Mouse (Mus musculus): ENCODE results near the gene Tmem150a. TPM values are rescaled to one million over a fixed set of nuclear protein-coding genes. Genes with fewer than 3 reads are reported as not detected.

Tmem150a gene
- polyA plus RNA-seq, 1 experiment from 2014 or later, result 1.6 TPM

DNA sequence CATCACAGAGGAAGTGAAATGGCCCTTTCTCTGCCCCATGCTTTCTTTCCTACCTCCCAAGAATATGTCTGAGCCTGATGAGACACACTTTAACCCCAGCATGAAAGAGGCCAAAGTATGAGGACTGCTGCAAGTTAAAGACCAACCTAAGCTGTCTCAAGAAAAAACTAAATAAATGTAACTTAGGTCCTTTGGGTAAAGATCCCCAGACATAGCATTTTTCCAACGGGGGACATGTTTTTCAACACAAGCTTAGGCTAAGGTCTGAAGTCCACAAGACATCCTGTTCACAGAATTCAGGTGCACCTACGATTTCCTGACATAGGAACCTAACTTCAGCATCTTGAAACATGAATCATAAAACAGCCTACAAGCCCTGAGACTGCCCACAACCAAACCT is 5.0 kb upstream of the Tmem150a start:
- no peak for DNase-seq (ENCODE audit: low spot score)

DNA sequence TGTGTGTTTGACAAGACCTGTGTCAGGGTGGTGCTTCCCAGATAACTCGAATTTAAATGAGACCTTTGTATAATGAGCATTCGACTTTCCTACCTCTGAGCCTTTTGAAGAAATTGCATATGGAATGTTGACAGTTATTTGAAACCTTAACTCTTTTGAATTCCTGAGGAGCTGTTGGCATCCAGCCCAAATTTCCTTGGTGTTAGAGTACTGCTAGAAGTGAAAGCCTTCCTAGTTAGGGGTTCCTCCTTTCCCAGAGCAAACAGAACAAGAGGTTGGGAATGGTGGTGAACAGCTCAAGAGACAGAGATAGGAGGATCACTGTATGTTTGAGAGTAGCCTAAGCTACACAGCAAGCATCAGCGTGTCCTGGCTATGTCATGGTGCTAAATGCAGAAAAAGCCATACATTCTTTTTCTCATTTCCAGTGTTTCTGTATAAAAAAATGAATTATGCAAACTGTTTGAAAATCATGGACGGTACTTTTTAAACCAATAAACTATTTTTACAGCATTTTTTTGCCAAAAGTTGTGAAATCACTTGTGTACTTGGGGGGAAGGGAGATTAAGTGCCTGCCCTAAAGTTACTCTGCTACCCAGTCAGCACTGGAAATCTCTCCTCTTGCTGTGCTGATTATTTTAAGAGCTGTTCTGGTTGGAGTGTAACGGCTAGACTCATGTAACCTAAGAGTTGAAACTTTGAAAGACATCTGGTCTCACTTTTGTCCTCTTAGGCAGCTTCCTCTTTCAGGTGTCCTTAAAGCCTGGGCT is 2.4 kb upstream of the Tmem150a start:
- DNase-seq (ENCODE audit: low spot score), result no peak

DNA sequence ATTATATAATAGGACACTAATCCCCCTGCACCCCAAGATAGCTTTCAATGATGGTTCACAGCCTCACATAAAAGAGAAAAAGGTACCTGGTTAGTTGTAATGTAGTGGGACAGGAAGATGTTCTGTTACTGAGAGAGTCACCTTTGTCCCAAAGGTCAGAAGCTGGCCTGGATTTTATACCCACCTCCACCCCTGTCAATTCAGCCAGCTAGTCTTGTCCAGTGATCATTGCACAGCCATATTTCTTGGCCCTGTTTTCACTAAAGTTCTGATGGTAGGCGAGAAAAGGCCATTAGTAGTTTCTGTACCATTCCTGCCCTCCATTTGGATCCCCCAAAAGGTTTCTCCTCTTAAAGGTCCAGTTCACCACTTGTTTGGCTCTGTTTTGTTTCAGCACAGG is 1.2 kb upstream of the Tmem150a start:
- DNase-seq (ENCODE audit: low spot score), result no peak

DNA sequence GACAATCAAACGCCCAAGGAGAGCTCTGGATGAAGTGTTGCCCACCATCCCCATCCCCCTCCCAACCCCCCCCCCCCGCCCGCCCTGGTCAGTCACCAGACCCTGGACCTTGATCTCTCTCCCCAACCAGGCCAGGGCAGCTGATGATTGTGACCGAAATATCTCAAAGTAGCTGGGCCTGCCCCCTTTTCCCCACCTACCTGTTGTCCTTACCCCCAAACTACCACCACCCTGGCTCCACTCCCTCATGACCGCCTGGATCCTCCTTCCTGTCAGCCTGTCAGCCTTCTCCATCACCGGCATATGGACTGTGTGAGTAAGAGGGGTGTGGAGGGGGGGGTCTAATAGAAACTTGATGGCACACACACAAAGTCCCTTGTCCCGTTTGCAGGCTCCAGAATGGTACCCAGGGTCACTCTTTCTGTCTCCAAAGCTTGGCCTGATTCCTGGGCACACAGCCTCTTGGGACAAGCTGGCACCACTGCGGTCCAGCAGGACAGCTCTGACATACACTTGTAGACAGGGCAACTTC is 820 bp downstream of the Tmem150a start:
- no peak for DNase-seq (ENCODE audit: low spot score)

DNA sequence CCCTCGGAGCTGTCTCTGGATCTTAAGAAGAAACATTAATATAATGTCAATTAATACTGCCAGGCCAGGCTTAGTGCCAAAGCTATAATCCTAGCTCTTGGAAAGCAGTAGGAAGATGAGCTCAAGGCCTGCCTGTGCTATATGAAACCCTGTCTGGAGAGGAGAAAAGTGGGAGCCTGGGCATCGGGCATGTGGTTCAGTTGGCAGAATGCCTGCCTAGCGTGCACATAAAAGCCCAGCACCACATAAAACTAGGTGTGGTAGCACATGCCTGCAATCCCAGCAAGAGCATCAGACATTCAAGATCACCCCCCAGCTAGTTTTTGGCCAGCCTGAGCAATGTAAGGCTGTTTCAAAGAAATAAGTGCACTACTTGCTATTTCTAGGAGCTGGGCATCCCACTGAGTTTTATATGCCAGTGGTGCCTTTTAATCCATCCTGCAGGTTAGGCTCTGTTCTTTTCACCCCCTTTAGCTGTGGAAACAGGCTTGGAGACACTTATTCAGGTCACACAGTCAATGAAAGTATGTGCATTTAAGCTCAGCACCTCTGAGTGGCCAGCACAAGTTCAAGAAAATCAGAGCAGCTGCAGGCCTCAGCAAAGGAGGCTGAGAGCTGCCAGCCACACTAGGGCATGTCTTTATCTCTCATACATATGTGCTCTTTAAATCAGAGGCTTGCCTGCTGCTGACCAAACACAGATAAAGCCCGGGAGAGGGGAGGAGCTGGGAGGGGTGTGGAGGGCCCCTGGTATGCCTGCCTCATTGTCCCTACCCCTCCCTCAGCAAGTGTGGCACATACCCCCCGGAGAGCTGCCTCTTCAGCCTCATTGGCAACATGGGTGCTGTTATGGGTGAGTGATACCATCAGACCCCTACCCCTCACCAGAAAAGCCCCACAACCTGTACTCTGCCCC is 2.2 kb downstream of the Tmem150a start:
- no peak for DNase-seq (ENCODE audit: low spot score)

DNA sequence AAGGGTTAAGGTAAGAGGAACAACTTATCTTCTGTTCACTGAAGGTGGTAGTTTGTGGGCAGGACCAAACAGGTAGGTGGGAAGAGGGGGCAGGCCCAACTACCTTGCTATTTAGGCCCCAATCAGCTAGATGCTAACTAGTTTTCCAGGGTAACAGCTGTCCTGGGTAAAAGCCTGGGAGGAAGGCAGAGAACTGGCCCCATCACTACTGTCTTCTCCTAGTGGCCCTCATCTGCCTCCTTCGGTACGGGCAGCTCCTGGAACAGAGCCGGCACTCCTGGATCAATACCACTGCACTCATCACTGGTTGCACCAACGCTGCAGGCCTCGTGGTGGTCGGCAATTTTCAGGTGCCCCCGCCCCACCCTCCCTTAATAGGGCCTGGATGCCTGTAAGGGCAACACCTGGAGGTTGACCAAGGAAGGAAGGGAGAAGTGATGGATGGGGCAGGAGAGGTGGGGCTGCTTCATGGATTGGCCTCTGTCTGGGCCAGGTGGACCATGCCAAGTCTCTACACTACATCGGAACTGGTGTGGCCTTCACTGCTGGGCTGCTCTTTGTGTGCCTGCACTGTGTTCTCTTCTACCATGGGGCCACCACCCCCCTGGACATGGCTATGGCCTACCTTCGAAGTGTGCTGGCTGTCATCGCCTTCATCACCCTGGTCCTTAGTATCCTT is 3.0 kb downstream of the Tmem150a start:
- no peak for DNase-seq (ENCODE audit: low spot score)

DNA sequence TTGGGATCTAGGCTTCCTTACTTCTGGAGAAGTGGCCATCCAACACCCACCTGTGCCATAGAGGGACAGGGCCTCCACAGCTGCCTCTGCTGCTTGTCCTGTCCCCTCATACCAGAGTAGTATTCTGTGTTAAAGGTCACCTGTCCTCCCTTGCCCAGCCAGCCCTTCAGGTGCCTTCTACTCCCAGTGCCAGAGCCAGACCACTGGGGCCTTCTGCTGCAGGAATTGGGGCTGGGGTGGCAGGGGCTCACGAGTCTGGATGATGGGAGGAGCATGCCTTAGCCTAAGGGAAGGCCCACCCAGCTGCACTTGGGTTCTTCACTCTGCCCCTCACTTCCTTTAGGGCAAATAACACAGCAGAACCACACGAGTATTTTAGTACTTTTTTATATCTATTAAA is 4.1 kb downstream of the Tmem150a start:
- no peak for DNase-seq (ENCODE audit: low spot score)

DNA sequence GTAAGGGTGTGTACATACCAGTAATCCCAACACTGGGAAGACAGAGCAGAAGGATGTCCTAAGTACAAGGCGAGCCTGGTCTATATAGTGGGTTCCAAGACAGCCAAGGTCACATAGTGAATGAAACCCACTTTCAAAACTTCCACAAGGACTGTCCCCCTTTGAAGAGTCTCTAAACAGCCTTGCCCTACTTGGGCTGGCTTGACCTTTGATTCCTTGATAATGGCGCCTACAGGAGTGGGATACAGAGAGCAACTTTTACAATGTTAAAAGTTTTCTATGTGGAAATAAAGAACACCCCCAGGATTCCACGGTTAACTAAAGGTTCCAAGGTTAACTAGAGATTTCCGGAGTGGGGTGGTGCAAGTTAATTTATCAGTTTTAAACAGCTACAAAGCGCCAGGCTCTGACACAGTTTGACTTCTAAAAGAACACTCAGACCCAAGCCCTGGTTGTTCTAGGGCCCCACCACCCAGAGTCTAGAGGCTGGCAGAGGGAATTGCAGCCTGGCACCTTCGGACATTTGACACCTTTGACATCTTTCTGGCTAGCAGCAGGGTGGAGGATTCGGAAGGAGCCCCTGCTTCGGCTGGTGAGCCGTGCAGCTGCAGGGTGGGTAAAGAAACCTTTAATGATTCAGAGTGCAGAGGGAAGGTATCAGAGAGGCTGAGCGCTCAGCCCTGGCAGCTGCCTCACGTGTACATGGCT is 4.8 kb downstream of the Tmem150a start:
- DNase-seq (ENCODE audit: low spot score), result no peak

DNA sequence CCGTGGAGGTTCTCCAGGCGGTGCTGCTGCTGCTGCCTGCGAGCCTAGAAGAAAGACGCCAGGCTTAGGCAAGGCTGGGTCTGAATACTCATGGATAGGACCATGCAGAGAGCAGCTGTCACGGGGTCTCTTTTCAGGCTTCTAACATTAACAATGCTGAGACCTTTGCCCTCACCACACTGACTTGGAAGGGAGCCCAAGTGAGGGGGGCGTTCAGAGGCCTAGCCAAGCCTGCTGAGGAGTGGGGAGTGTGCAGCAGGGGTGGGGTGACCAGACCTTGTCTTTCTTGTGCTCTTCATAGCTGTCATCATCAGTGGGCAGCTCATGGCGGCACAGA is 5.3 kb downstream of the Tmem150a start:
- DNase-seq (ENCODE audit: low spot score), result no peak

DNA sequence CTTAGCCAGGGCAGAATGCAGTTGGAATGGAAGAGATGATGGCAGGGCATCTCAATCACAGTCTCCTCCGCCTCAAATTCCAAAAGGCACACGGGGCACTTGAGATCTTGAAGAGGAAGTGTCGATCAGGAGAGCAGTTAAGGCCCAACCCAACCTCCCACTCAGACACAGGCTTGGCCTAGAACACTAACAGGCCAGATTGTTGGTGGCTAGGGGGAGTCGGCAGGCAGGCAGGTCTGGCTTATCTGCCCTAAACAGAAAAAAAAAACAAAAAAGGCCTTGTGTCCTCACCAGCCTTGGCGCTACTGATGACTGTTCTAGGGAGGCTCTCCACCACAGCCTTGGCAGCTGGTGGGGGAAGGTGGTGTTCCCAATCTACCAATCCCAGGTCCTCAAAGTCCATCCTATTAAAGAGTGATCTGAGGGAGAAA is 5.9 kb downstream of the Tmem150a start:
- DNase-seq (ENCODE audit: low spot score), result no peak

DNA sequence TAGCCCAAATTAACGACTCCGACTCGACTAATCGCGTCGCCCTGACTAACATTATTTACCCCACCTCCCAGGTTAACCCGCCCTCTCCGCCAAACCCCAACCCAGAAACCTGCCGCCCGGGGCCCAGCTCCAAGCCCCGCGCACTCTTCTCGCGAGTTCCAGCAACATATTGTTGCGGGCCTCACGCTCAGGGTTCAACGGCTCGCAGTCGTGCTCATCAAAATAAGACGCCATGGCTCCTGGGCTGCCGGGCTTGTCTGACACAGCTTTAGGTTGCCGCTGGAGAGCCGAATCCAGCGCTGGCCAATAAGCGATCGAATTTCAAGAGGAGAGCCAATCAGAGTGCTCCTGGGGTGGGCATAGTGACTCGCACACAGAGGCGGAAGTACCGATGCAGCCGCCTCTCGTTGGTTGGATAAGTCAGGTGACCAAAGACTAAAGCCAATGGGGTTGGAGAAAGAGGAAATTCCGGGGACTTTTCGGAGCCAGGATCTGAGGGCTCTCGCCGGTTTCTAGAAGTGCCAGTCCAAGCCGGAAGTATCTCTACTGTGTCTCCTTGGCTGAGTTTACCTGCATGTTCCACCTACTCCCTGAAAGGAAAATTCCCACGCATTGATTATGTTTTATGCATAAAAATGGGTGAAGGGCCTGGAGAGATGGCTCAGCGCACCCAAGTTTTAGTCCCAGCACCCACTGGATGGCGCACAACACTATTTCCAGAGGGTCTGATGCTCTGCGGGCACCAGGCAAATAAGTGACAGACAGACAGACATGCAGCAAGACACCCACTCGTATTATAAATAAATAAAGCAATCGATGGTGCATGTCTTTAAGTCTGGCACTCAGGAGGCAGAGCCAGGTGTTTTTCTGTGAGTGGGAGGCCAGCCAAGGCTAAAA is 7.1 kb downstream of the Tmem150a start:
- peak; percentile 98 for DNase-seq (ENCODE audit: low spot score)

DNA sequence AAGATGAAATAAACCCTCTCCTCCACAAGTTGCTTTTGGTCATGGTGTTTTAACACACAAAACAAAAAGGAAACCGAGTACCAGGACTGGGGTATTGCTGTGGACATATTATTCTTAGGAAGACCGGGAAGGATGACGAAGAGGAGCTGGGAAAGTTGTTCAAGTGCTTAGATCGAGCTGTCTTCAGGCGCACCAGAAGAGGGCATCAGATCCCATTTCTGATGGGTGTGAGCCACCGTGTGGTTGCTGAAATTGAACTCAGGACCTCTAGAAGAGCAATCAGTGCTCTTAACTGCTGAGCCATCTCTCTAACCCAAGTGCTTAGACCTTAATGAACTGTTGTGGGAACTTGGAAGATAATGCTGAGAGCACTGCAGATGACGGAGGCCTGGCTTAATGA is 8.8 kb downstream of the Tmem150a start:
- DNase-seq (ENCODE audit: low spot score), result no peak

DNA sequence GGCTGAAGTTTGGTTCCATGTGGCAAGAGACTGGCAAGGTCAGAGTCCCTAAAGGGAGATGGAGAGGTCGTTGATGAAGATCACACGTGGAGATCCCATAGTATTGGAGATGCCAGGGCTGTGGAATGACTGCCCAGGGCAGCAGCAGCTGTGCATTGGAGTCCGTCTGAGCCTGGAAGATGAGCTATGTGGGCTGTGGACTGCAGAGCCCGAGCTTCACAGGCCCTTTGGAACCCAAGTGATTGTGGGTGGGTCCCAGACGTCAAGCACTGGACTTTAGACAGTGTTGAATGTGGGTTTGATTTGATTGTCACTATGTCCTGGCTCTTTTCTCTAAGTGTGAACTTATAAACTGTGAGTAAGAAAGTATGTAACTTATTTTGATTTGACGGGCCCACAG is 9.7 kb downstream of the Tmem150a start:
- DNase-seq (ENCODE audit: low spot score), result no peak

DNA sequence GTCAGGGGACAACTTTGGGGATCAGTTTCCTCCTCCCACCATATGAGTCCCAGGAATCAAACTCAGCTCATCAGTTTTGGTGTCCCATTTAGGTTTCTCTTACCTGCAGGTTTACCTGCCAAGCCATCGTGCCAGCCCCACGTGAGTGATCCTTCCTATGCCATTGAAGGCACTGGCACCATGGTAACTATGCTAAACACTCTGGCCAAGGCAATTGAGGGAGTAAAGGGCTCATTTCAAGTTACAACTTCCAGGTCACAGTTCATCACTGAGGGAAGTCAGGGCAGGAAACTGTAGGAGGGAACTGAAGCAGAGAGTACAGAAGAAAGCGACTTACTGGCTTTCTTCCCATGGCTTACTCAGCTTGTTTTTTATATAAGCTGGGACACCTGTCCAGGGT is 11.1 kb downstream of the Tmem150a start:
- no peak for DNase-seq (ENCODE audit: low spot score)

DNA sequence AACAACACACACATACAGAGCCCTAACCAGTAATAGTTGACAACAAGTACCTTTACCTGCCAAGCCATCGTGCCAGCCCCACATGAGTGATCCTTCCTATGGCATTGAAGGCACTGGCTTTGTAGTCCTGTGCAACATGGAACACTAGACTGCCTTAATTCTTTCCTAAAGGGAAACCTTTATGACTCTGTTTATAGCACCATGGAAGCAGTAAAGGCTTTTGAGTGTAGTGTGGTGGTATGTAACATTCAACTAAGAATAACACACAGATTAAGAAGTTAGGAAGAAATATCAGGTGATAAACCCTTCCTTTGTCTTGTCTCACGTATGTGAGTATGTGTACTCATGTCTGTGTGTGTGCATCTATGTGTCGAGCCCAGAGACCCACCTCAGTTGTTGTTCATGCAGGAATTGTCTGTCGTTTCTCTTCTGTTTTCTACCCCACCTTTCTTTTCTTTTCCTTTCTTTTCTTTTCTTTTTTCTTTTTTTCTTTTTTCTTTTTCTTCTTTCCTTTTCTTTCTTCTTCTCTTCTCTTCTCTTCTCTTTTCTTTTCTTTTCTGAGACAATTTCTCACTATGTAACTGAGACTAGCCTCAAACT is 11.7 kb downstream of the Tmem150a start, which contains the start of gene Rnf181:
TSS of gene Rnf181 (minus strand) at position 113 of the 600 bp plus-strand sequence.
- no peak for DNase-seq (ENCODE audit: low spot score)

DNA sequence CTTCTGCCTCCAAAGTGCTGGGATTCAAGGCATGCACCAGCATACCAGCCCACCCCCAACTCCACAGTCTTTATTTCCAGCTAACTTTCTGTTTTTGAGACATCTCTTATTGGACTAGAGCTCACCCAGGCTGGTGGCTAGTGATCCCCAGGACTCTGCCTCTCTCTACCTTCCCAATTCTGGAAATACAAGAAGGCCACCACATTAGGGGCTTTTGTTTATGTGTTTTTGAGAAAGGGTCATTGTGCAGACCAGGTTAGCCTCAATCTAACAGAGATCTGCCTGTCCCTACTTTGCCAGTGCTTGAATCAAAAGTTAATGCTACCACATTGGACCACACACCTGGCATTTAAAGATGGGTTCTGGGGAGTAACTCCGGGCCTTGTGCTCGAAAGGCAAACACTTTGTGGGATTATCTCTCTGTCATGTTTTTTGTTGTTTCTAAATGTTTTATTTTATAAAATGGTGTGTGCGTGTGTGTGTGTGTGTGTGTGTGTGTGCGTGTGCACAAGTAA is 12.3 kb downstream of the Tmem150a start:
- no peak for DNase-seq (ENCODE audit: low spot score)

DNA sequence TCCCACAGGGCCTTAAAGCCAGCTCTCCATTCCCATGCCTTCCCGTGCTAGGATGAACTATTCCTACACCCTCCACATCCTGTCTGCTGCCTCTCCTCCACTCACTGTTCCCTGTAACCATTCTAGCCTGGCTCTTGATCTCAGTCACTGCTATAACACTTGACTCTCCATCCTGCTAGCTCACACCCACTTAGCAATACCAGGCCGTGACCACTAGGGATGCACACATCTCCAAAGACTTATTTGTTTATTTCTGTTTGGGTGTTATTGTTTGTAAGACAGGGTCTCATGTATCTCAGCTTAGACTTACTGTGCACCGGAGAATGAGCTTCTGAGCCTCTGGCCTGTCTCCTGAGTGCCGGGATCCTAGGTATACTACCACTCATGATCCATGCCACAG is 14.3 kb downstream of the Tmem150a start:
- DNase-seq (ENCODE audit: low spot score), result no peak

DNA sequence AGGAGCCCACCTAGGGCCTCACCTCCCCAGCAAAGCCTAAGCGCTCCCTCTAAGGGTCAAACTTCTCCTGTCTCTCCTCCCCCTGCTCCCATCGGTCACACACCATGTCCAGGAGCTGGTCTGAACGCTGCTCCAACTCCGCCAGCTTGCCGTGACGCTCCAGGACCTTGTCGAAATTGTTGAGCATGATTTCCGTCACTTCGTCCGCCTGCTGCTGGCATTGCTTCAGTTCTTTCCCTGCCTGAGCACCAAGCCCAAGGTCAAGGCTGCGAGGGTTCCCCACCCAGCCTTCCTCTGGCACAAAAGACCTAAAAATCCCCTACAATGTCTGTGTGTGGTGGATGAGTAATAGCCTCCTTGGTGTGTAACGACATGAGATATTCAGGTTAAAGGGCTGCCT is 14.8 kb downstream of the Tmem150a start:
- no peak for DNase-seq (ENCODE audit: low spot score)

DNA sequence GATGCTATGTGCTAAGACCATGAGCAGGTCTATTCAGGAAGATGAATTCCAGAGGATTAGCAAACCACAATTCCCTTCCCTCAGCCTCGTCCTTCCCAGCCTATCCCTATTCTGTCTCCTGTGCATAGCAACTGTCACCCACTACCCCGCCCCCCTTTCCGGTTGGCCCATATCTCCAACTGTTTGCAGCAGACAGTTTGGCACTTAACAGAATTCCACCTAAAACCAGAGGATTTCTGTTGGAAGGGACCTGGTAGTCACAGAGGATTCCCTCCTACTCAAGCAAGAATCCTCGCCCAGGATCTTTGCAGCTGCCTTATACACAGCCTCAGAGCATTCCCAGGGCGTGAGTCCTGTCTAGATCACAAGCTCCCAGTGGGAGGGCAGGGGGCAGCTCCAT is 15.9 kb downstream of the Tmem150a start:
- DNase-seq (ENCODE audit: low spot score), result no peak

Data from thymus, postnatal 0 days (tissue).